Mouse (Mus musculus) heart, postnatal 0 days (tissue): ENCODE measurements at regions not wholly inside any gene's neighbourhood (a gene's known extent, or its start where the extent isn't known, plus 50 kb on each side); places are given as distances from the start of the nearest gene placed in this dataset.

Experiments used
- CTCF ChIP-seq: IDR thresholded peaks from 2 replicates; pipeline ENCODE4 v1.5.1; 2016; ENCODE audit warnings: antibody characterized with exemption, control low read depth, low read depth
- EP300 ChIP-seq: IDR thresholded peaks from 2 replicates; pipeline ENCODE4 v1.6.1; 2016; ENCODE audit warnings: antibody characterized with exemption, low read depth

DNA sequence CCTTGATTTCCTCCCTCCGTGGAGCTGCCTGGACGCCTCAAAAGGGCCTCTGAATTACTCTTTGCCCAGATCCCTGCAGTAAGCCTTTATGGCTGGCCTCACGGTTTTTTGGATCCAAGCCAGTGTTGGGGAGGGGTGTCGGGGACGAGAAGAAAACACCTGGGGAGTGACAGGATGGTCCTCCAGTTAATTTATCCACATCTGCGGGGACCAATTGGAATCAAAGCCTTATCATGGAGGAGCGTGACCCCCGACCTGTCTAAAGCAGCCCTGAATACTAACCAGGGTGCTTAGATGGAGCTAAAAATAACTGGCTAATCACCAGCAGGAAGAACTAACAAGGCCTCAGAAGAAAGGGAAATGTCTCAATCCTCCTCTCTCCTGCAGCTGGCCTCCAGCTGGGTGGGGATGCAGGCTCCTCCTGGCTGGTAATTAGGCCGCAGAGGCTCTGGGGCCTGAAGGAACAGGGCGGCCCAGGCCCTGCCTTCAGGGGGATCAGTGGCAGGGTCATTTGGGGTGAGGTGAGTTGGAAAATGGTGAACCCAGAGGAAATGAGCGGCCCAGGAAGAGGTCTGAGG is 107.2 kb upstream of the Atp1a1 start:
- TF ChIP-seq CTCF (no peak), EP300 (peak; percentile 39; the same call in 1 of the 2 replicates)
